Comparison of ENCODE assay signal across 23 mouse cellular contexts in genomic region chr3:27642381-27642780, GRCm38 (mm10).
DNase-seq lines count a peak whose midpoint lies in the region; ATAC-seq lines count a peak whose summit lies in the region.
"Had no signal": no experiment of that assay in that cellular context is flagged by ENCODE, and none has a peak within 500 bp of the region (broad histone marks: within the 10 kb centered on the region; RNA-seq: fewer than 3 reads in every experiment).

No protein-coding gene starts in this region.

- ATAC-seq in midbrain, embryonic 11.5 days (ENCODE audit: low FRiP score), result no peak
- ATAC-seq in midbrain, embryonic 13.5 days, result no peak
- peak; percentile 56; the same call in 1 of the 2 replicates for ATAC-seq in heart, embryonic 16.5 days (replicated peaks; ENCODE audit: extremely low read depth, insufficient read depth, low FRiP score)
- ATAC-seq: CD4-positive, CD25-positive, alpha-beta regulatory T cell, adult 4 months; inflammation-experienced regulatory T-cells, adult 6 months; midbrain, embryonic 16.5 days had no signal

- no peaks in the 10 kb centered on the region for H3K9me3 ChIP-seq in midbrain, embryonic 11.5 days (ENCODE audit: control insufficient read depth, low read length)
- no peaks in the 10 kb centered on the region for H3K9me3 ChIP-seq in midbrain, embryonic 13.5 days
- H3K9me3 ChIP-seq in heart, embryonic 16.5 days (replicated peaks; ENCODE audit: control insufficient read depth, low read length), result no peaks in the 10 kb centered on the region
- H3K9me3 ChIP-seq: embryonic facial prominence, embryonic 12.5 days; forebrain, embryonic 12.5 days; hindbrain, embryonic 12.5 days; neural tube, embryonic 13.5 days had no signal

- no peak overlapping the region for H3K27ac ChIP-seq in midbrain, embryonic 11.5 days (ENCODE audit: low read depth, low read length)
- H3K27ac ChIP-seq in midbrain, embryonic 13.5 days, result no peak overlapping the region
- 0 out of 2 replicates have a peak overlapping the region, but pooled peaks have one; percentile 28 for H3K27ac ChIP-seq in heart, embryonic 16.5 days (ENCODE audit: low read length)
- H3K27ac ChIP-seq: embryonic facial prominence, embryonic 12.5 days; forebrain, embryonic 12.5 days; hindbrain, embryonic 12.5 days; kidney, postnatal 0 days; neural tube, embryonic 13.5 days had no signal

- peak; percentile 52 for DNase-seq in adrenal gland, postnatal 14 days
- no peak for DNase-seq in adrenal gland, postnatal 4 days (ENCODE audit: low spot score in 2 of 2)
- peak; percentile 44 for DNase-seq in midbrain, embryonic 11.5 days (ENCODE audit: low spot score, missing footprints)
- DNase-seq in urinary bladder, adult 18-20 months (ENCODE audit: low spot score in 2 of 2), result no peak
- no peak for DNase-seq in kidney, adult 18-20 months
- DNase-seq: cerebellum, adult 2 months; cerebellum, postnatal 25 days; kidney, adult 2 months; lung, postnatal 4 days; retina, postnatal 1 day; right cerebral cortex, postnatal 25 days; spleen, adult 18-20 months had no signal

- no peaks in the 10 kb centered on the region for H3K27me3 ChIP-seq in midbrain, embryonic 11.5 days (ENCODE audit: control insufficient read depth, insufficient read depth, low read length)
- H3K27me3 ChIP-seq in midbrain, embryonic 13.5 days, result no peaks in the 10 kb centered on the region
- H3K27me3 ChIP-seq in heart, embryonic 16.5 days (ENCODE audit: control insufficient read depth, insufficient read depth, low read length), result no peaks in the 10 kb centered on the region
- H3K27me3 ChIP-seq: embryonic facial prominence, embryonic 12.5 days; forebrain, embryonic 12.5 days; hindbrain, embryonic 12.5 days; neural tube, embryonic 13.5 days had no signal

- H3K36me3 ChIP-seq in midbrain, embryonic 11.5 days (ENCODE audit: control insufficient read depth, insufficient read depth, low read length), result no peaks in the 10 kb centered on the region
- H3K36me3 ChIP-seq in midbrain, embryonic 13.5 days, result 0 out of 2 replicates have a peak, but pooled peaks cover 4% of the 10 kb centered on the region
- peaks cover 6% of the 10 kb centered on the region for H3K36me3 ChIP-seq in heart, embryonic 16.5 days (ENCODE audit: control insufficient read depth, insufficient read depth)
- H3K36me3 ChIP-seq: forebrain, embryonic 12.5 days; neural tube, embryonic 13.5 days had no signal

- H3K9ac ChIP-seq in midbrain, embryonic 11.5 days (ENCODE audit: low read length), result no peak overlapping the region
- H3K9ac ChIP-seq in midbrain, embryonic 13.5 days (replicated peaks), result no peak overlapping the region
- no peak overlapping the region for H3K9ac ChIP-seq in heart, embryonic 16.5 days (ENCODE audit: low read length)
- H3K9ac ChIP-seq: embryonic facial prominence, embryonic 12.5 days; forebrain, embryonic 12.5 days; hindbrain, embryonic 12.5 days; neural tube, embryonic 13.5 days had no signal

- no peak overlapping the region for H3K4me2 ChIP-seq in midbrain, embryonic 11.5 days
- no peak overlapping the region for H3K4me2 ChIP-seq in midbrain, embryonic 13.5 days (replicated peaks)
- H3K4me2 ChIP-seq in heart, embryonic 16.5 days (ENCODE audit: low read depth, low read length), result no peak overlapping the region
- H3K4me2 ChIP-seq: embryonic facial prominence, embryonic 12.5 days; forebrain, embryonic 12.5 days; hindbrain, embryonic 12.5 days; neural tube, embryonic 13.5 days had no signal

- H3K4me1 ChIP-seq in midbrain, embryonic 11.5 days (ENCODE audit: control insufficient read depth, insufficient read depth, low read length), result no peaks in the 10 kb centered on the region
- 0 out of 2 replicates have a peak, but pooled peaks cover 3% of the 10 kb centered on the region for H3K4me1 ChIP-seq in midbrain, embryonic 13.5 days (replicated peaks)
- H3K4me1 ChIP-seq in heart, embryonic 16.5 days (ENCODE audit: control insufficient read depth, insufficient read depth, low read length), result peaks cover 59% of the 10 kb centered on the region
- H3K4me1 ChIP-seq: embryonic facial prominence, embryonic 12.5 days had no signal

- H3K4me3 ChIP-seq in midbrain, embryonic 11.5 days (ENCODE audit: low read depth, low read length), result no peak overlapping the region
- no peak overlapping the region for H3K4me3 ChIP-seq in midbrain, embryonic 13.5 days (replicated peaks)
- no peak overlapping the region for H3K4me3 ChIP-seq in heart, embryonic 16.5 days (ENCODE audit: low read length)
- H3K4me3 ChIP-seq: embryonic facial prominence, embryonic 12.5 days; forebrain, embryonic 12.5 days; hindbrain, embryonic 12.5 days; myocyte; neural tube, embryonic 13.5 days had no signal

- 96% methylated on average over 6 of the region's 6 CpGs for WGBS in midbrain, embryonic 11.5 days
- 89% methylated on average over 6 of the region's 6 CpGs for WGBS in midbrain, embryonic 13.5 days
- WGBS in heart, embryonic 16.5 days, result 52% methylated on average over 6 of the region's 6 CpGs

Comparison
In these comparisons a context has a peak if more than half of its experiments do, and no peak if none do; other contexts are left out.
1. DNase-seq: peak in adrenal gland, postnatal 14 days (single experiment) and midbrain, embryonic 11.5 days (single experiment); none in adrenal gland, postnatal 4 days (0 of 2), urinary bladder, adult 18-20 months (0 of 2) and kidney, adult 18-20 months (single experiment).